Mouse (Mus musculus): ENCODE data around the gene Eepd1. TPM values are rescaled to one million over a fixed set of nuclear protein-coding genes. Genes with fewer than 3 reads are reported as not detected.

Gene Eepd1
- polyA plus RNA-seq, 1 experiment from 2014 or later: 11.0 TPM

DNA sequence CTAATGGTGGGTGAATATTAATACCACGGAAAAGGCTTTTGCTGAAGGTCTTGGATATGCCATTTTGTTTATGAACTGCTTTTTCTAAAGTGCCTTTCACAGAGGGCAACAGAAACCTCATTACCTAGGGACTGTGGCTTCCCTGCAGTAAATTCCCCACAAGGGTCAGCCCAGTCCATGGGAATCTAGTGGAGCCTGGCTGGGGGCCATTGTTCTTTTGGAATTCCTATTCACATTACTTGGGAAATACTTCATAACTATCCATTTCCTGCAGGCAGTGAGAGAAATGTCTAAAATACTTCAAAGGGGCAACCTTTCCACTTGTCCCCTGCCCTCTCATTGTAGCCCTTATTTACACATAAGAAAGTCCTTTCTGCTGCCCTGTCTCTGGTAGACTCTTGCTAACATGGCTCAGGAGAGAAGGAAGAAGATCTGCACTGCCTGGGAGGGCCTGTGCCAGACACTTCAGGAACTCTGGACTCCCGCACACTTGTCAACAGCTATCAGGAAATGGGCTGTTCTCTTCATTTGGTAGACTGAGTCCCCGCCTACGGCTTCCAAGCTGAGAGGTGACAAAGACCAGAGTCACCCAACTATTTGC is 111.1 kb downstream of the Eepd1 start:
- no peaks in the 10 kb centered on the region for H3K36me3 ChIP-seq (ENCODE audit: control insufficient read depth, insufficient read depth, low read length)
- peaks cover 4% of the 10 kb centered on the region; the same call in 1 of the 2 replicates for H3K4me1 ChIP-seq (replicated peaks; ENCODE audit: control insufficient read depth, insufficient read depth, low read length)
- no peak overlapping the region for H3K9ac ChIP-seq (ENCODE audit: low read length)
- 42% methylated on average over 4 of the region's 4 CpGs for WGBS
- H3K9me3 ChIP-seq (ENCODE audit: control insufficient read depth, low read length): no peaks in the 10 kb centered on the region
- no peaks in the 10 kb centered on the region for H3K27me3 ChIP-seq (ENCODE audit: control insufficient read depth, insufficient read depth, low read depth, low read length)
- peak; percentile 24; the same call in 1 of the 2 replicates for ATAC-seq (ENCODE audit: low read depth)
- no peak overlapping the region for H3K27ac ChIP-seq (ENCODE audit: low read length)
- no peak overlapping the region for H3K4me3 ChIP-seq (ENCODE audit: low read length)
- H3K4me2 ChIP-seq (ENCODE audit: low read depth, low read length): no peak overlapping the region

DNA sequence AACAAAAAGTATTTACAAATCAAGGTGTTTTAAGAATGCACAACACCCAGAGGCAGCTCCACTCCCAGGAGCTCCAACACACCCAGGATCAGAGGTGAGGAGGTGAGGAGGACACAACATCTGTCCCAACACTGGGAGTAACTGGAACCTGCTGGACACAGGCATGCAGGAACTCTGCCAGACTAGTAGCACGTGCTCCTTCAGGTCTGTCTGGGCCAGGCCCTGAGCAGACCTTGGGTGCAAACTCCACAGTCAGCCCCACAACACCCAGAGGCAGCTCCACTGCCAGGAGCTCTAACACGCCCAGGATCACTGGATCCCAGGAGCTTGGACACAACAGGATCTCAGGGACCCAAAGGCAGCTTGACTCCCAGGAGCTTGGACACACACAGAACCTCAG is 143.4 kb downstream of the Eepd1 start:
- H3K4me2 ChIP-seq (ENCODE audit: low read depth, low read length): no peak overlapping the region
- ATAC-seq (ENCODE audit: low read depth): no peak
- no peaks in the 10 kb centered on the region for H3K4me1 ChIP-seq (replicated peaks; ENCODE audit: control insufficient read depth, insufficient read depth, low read length)
- 45% methylated on average over 2 of the region's 2 CpGs for WGBS
- no peaks in the 10 kb centered on the region for H3K9me3 ChIP-seq (ENCODE audit: control insufficient read depth, low read length)
- H3K27me3 ChIP-seq (ENCODE audit: control insufficient read depth, insufficient read depth, low read depth, low read length): no peaks in the 10 kb centered on the region
- H3K27ac ChIP-seq (ENCODE audit: low read length): no peak overlapping the region
- no peaks in the 10 kb centered on the region for H3K36me3 ChIP-seq (ENCODE audit: control insufficient read depth, insufficient read depth, low read length)
- H3K9ac ChIP-seq (ENCODE audit: low read length): no peak overlapping the region
- H3K4me3 ChIP-seq (ENCODE audit: low read length): no peak overlapping the region

DNA sequence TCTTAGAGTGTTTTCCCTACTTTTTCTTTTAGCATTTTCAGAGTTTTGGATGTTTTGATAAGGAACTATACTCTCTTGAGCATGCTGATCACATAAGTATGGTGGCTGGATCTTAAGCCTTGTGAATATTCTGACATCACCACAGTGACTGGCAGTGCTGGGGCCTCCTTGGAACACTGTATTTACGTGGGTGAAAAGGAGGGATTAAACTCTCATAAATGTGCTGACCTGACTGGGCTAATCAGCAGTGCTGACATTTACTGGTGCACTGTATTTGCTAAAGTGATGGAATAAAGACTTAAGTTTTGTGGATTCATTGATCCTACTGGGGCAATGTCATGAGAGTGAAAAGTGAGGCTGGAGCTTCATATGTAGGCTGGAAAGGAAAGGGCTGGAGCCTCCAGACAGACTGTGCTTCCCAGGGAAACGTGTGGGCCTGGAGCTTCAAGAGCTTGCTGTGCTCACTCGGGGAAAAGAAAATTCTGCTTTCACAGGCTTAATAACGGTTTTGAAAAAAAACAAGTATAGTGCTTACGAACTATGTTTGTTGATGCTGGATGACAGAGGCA is 148.3 kb downstream of the Eepd1 start:
- Histone ChIP-seq H3K36me3 (ENCODE audit: control insufficient read depth, insufficient read depth, low read length) (no peaks in the 10 kb centered on the region), H3K4me2 (ENCODE audit: low read depth, low read length) (no peak overlapping the region), H3K9me3 (ENCODE audit: control insufficient read depth, low read length) (no peaks in the 10 kb centered on the region), H3K9ac (ENCODE audit: low read length) (no peak overlapping the region), H3K27me3 (ENCODE audit: control insufficient read depth, insufficient read depth, low read depth, low read length) (no peaks in the 10 kb centered on the region), H3K27ac (ENCODE audit: low read length) (no peak overlapping the region), H3K4me1 (replicated peaks; ENCODE audit: control insufficient read depth, insufficient read depth, low read length) (no peaks in the 10 kb centered on the region), H3K4me3 (ENCODE audit: low read length) (no peak overlapping the region)
- no peak for ATAC-seq (ENCODE audit: low read depth)
- WGBS: 69% methylated on average over 5 of the region's 5 CpGs

Other genes starting within 250 kb of the Eepd1 start
- gene Sept7, start 229.1 kb upstream of the Eepd1 start, polyA plus RNA-seq (2015; fragmentation: Nextera tagmentation; extraction: Ambion mirVana): 302 and 327 TPM in 2 replicates